Mouse (Mus musculus) intestine, embryonic 15.5 days (tissue): Measurements from ENCODE around the gene Med10. TPM values are rescaled to one million over a fixed set of nuclear protein-coding genes. Genes with fewer than 3 reads are reported as not detected.

ENCODE experiments used
- ATAC-seq: fragments of 200-750 bp; cut with Nextera tagmentation; 2 replicates; pipeline ENCODE4 v1.8.0; 2017; ENCODE audit warnings: moderate TSS enrichment, moderate library complexity
- H3K27ac ChIP-seq: fragments of 300-500 bp; sonication (generic); 2 replicates; pipeline ENCODE4 v1.5.1; 2015; ENCODE audit warnings: mild to moderate bottlenecking, inconsistent platforms
- H3K27me3 ChIP-seq: fragments of 300-500 bp; sonication (generic); replicated peaks from 2 replicates; pipeline ENCODE4 v1.6.1; 2015; ENCODE audit warnings: inconsistent platforms
- H3K36me3 ChIP-seq: fragments of 300-500 bp; sonication (generic); 2 replicates; pipeline ENCODE4 v1.6.1; 2015; ENCODE audit warnings: inconsistent platforms
- H3K4me1 ChIP-seq: fragments of 300-500 bp; sonication (generic); replicated peaks from 2 replicates; pipeline ENCODE4 v1.6.1; 2015; ENCODE audit warnings: inconsistent platforms
- H3K4me2 ChIP-seq: fragments of 300-500 bp; sonication (generic); replicated peaks from 2 replicates; pipeline ENCODE4 v1.6.1; 2015; ENCODE audit warnings: mild to moderate bottlenecking, inconsistent platforms
- H3K4me3 ChIP-seq: fragments of 300-500 bp; sonication (generic); replicated peaks from 2 replicates; pipeline ENCODE4 v1.5.1; 2015; ENCODE audit warnings: inconsistent platforms
- H3K9ac ChIP-seq: fragments of 300-500 bp; sonication (generic); 2 replicates; pipeline ENCODE4 v1.6.1; 2015; ENCODE audit warnings: inconsistent platforms
- H3K9me3 ChIP-seq: fragments of 300-500 bp; sonication (generic); 2 replicates; pipeline ENCODE4 v1.6.1; 2016; ENCODE audit warnings: inconsistent platforms
- WGBS: fragments of 180-500 bp; shearing (Covaris S2); methylation state at CpG from one replicate; pipeline ENCODE4 v1.1.7; 2015; 5-methylcytosine and 5-hydroxymethylcytosine counted together
- polyA plus RNA-seq: library from polyadenylated mRNA; unstranded; fragments of >200 nt; fragmentation: Nextera tagmentation; extraction: Ambion mirVana; gene quantifications from 2 replicates; pipeline ENCODE4 v1.2.1, GENCODE M21; 2015

Gene Med10
- polyA plus RNA-seq = 125 and 128 TPM in 2 replicates

- WGBS = 77% methylated on average over 5 of the region's 5 CpGs
- H3K4me2 ChIP-seq = no peak within 1 kb of the TSS
- no peak within 1 kb of the TSS for H3K9ac ChIP-seq
- no peaks in the 10 kb centered on the region for H3K36me3 ChIP-seq
- no peak within 1 kb of the TSS for H3K27ac ChIP-seq
- no peak within 1 kb of the TSS for H3K4me3 ChIP-seq
- no peaks in the 10 kb centered on the region for H3K9me3 ChIP-seq
- H3K27me3 ChIP-seq = no peaks in the 10 kb centered on the region
- ATAC-seq = no peak
- H3K4me1 ChIP-seq = no peaks in the 10 kb centered on the region
These were observed at the start of gene Med10 for GRCm38 (mm10) chr13:69802095-69802494. TSS of gene Med10 (plus strand) at chr13:69802395.

GRCm38 (mm10) chr13:69752875-69753274 lies 49.3 kb upstream of the Med10 start:
- Histone ChIP-seq H3K4me1 (no peaks in the 10 kb centered on the region), H3K36me3 (no peaks in the 10 kb centered on the region), H3K27me3 (no peaks in the 10 kb centered on the region), H3K4me2 (no peak overlapping the region), H3K9me3 (no peaks in the 10 kb centered on the region), H3K9ac (no peak overlapping the region), H3K4me3 (no peak overlapping the region), H3K27ac (no peak overlapping the region)
- ATAC-seq = no peak
- WGBS = 73% methylated on average over 2 of the region's 2 CpGs

GRCm38 (mm10) chr13:69758979-69759378 lies 43.2 kb upstream of the Med10 start:
- Histone ChIP-seq H3K27me3 (no peaks in the 10 kb centered on the region), H3K4me2 (no peak overlapping the region), H3K9ac (no peak overlapping the region), H3K36me3 (no peaks in the 10 kb centered on the region), H3K27ac (no peak overlapping the region), H3K9me3 (no peaks in the 10 kb centered on the region), H3K4me1 (no peaks in the 10 kb centered on the region), H3K4me3 (no peak overlapping the region)
- 61% methylated on average over 6 of the region's 6 CpGs for WGBS
- no peak for ATAC-seq

- Histone ChIP-seq H3K36me3 (no peaks in the 10 kb centered on the region), H3K9ac (no peak overlapping the region), H3K4me2 (no peak overlapping the region), H3K27ac (no peak overlapping the region), H3K27me3 (no peaks in the 10 kb centered on the region), H3K4me3 (no peak overlapping the region), H3K9me3 (no peaks in the 10 kb centered on the region), H3K4me1 (no peaks in the 10 kb centered on the region)
- 75% methylated on average over 10 of the region's 10 CpGs for whole genome bisulfite sequencing
- no peak for ATAC-seq
These were observed 40.8 kb upstream of the Med10 start for GRCm38 (mm10) chr13:69761393-69761792.

- H3K9me3 ChIP-seq = no peaks in the 10 kb centered on the region
- WGBS = 60% methylated on average over 9 of the region's 9 CpGs
- H3K36me3 ChIP-seq = no peaks in the 10 kb centered on the region
- H3K27ac ChIP-seq = no peak overlapping the region
- no peak for ATAC-seq
- H3K4me1 ChIP-seq = no peaks in the 10 kb centered on the region
- no peaks in the 10 kb centered on the region for H3K27me3 ChIP-seq
- no peak overlapping the region for H3K4me2 ChIP-seq
- no peak overlapping the region for H3K4me3 ChIP-seq
- no peak overlapping the region for H3K9ac ChIP-seq
These were observed 37.5 kb upstream of the Med10 start for GRCm38 (mm10) chr13:69764646-69765045.

- no peak for ATAC-seq
- Histone ChIP-seq H3K4me2 (no peak overlapping the region), H3K9me3 (no peaks in the 10 kb centered on the region), H3K27me3 (no peaks in the 10 kb centered on the region), H3K27ac (no peak overlapping the region), H3K36me3 (no peaks in the 10 kb centered on the region), H3K9ac (no peak overlapping the region), H3K4me1 (no peaks in the 10 kb centered on the region), H3K4me3 (no peak overlapping the region)
- 88% methylated on average over 10 of the region's 10 CpGs for WGBS
These were observed 34.0 kb upstream of the Med10 start for GRCm38 (mm10) chr13:69768152-69768551.

GRCm38 (mm10) chr13:69770538-69771456 lies 31.4 kb upstream of the Med10 start:
- Histone ChIP-seq H3K4me1 (no peaks in the 10 kb centered on the region), H3K4me3 (no peak overlapping the region), H3K9me3 (no peaks in the 10 kb centered on the region), H3K9ac (no peak overlapping the region), H3K27me3 (no peaks in the 10 kb centered on the region), H3K36me3 (no peaks in the 10 kb centered on the region), H3K27ac (no peak overlapping the region), H3K4me2 (no peak overlapping the region)
- ATAC-seq = no peak
- WGBS = 75% methylated on average over 12 of the region's 12 CpGs

- no peak overlapping the region for H3K4me3 ChIP-seq
- no peaks in the 10 kb centered on the region for H3K9me3 ChIP-seq
- ATAC-seq = no peak
- H3K9ac ChIP-seq = no peak overlapping the region
- no peak overlapping the region for H3K4me2 ChIP-seq
- no peaks in the 10 kb centered on the region for H3K27me3 ChIP-seq
- no peak overlapping the region for H3K27ac ChIP-seq
- no peaks in the 10 kb centered on the region for H3K36me3 ChIP-seq
- 78% methylated on average over 4 of the region's 4 CpGs for WGBS
- H3K4me1 ChIP-seq = no peaks in the 10 kb centered on the region
These were observed 29.8 kb upstream of the Med10 start for GRCm38 (mm10) chr13:69772358-69772757.

- Histone ChIP-seq H3K36me3 (no peaks in the 10 kb centered on the region), H3K4me3 (no peak overlapping the region), H3K27ac (no peak overlapping the region), H3K9ac (no peak overlapping the region), H3K27me3 (no peaks in the 10 kb centered on the region), H3K4me2 (no peak overlapping the region), H3K9me3 (no peaks in the 10 kb centered on the region), H3K4me1 (no peaks in the 10 kb centered on the region)
- no peak for ATAC-seq
- 88% methylated on average over 19 of the region's 19 CpGs for WGBS
These were observed 24.0 kb upstream of the Med10 start for GRCm38 (mm10) chr13:69778221-69778620.

GRCm38 (mm10) chr13:69788704-69789103 lies 13.5 kb upstream of the Med10 start:
- Histone ChIP-seq H3K36me3 (no peaks in the 10 kb centered on the region), H3K27me3 (no peaks in the 10 kb centered on the region), H3K4me2 (no peak overlapping the region), H3K9me3 (no peaks in the 10 kb centered on the region), H3K9ac (no peak overlapping the region), H3K4me1 (no peaks in the 10 kb centered on the region), H3K4me3 (no peak overlapping the region), H3K27ac (no peak overlapping the region)
- 67% methylated on average over 5 of the region's 5 CpGs for WGBS
- no peak for ATAC-seq

- no peak for ATAC-seq
- Histone ChIP-seq H3K36me3 (no peaks in the 10 kb centered on the region), H3K9me3 (no peaks in the 10 kb centered on the region), H3K4me1 (no peaks in the 10 kb centered on the region), H3K9ac (no peak overlapping the region), H3K27me3 (no peaks in the 10 kb centered on the region), H3K27ac (no peak overlapping the region), H3K4me2 (no peak overlapping the region), H3K4me3 (no peak overlapping the region)
- 87% methylated on average over 1 of the region's 1 CpGs for WGBS
These were observed 10.4 kb upstream of the Med10 start for GRCm38 (mm10) chr13:69791814-69792213.

GRCm38 (mm10) chr13:69792541-69793009 lies 9.6 kb upstream of the Med10 start:
- Histone ChIP-seq H3K27ac (no peak overlapping the region), H3K4me1 (no peaks in the 10 kb centered on the region), H3K4me3 (no peak overlapping the region), H3K9ac (no peak overlapping the region), H3K9me3 (no peaks in the 10 kb centered on the region), H3K4me2 (no peak overlapping the region), H3K36me3 (no peaks in the 10 kb centered on the region), H3K27me3 (no peaks in the 10 kb centered on the region)
- ATAC-seq = no peak
- 55% methylated on average over 12 of the region's 12 CpGs for WGBS

- H3K27ac ChIP-seq = no peak overlapping the region
- H3K9ac ChIP-seq = no peak overlapping the region
- no peaks in the 10 kb centered on the region for H3K36me3 ChIP-seq
- H3K4me1 ChIP-seq = no peaks in the 10 kb centered on the region
- ATAC-seq = no peak
- no peaks in the 10 kb centered on the region for H3K27me3 ChIP-seq
- H3K4me2 ChIP-seq = no peak overlapping the region
- WGBS = 60% methylated on average over 7 of the region's 7 CpGs
- no peak overlapping the region for H3K4me3 ChIP-seq
- no peaks in the 10 kb centered on the region for H3K9me3 ChIP-seq
These were observed 7.4 kb upstream of the Med10 start for GRCm38 (mm10) chr13:69794808-69795207.
